Mouse (Mus musculus) heart, postnatal 0 days (tissue): Measurements from ENCODE around the gene Prkn.

ENCODE experiments used
- CTCF ChIP-seq: IDR thresholded peaks from 2 replicates; pipeline ENCODE4 v1.5.1; 2016; ENCODE audit warnings: antibody characterized with exemption, control low read depth, low read depth
- EP300 ChIP-seq: IDR thresholded peaks from 2 replicates; pipeline ENCODE4 v1.6.1; 2016; ENCODE audit warnings: antibody characterized with exemption, low read depth

DNA sequence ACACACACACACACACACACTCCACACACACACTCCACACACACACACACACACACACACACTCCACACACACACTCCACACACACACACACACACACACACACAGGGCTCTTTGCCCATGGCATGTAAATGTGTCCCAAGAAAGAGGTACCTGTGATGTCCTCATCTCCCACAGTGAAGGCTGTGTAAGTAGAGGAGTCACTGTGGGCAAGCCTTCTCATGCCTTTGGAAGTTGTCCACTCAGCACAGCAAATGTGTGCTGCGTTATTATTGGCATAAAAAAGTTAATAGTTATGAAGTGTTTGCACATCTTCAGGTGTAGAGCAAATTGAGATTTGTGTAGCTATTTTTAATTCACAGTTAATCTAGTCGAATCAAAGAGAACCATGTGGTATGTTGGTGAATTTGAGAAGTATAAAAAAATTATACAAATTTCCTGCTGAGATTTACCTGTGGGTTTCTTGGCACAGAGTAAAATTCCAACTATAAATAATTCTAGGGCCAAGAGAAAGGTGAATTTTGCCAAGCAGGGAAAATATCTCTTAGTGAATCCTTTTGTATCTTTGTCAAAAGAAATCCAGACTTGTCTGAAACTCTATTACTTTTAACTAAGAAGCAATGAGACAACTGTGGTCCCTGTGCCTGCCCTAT, 562.2 kb downstream of the Prkn start:
- TF ChIP-seq CTCF = no peak
- TF ChIP-seq EP300 = no peak
